In genomic region chr4:143280166-143280565, GRCm38 (mm10) we compare ENCODE assay signal across 8 mouse cellular contexts. TPM values are rescaled to one million over a fixed set of nuclear protein-coding genes. Genes with fewer than 3 reads are reported as not detected.
DNase-seq lines count a peak whose midpoint lies in the region; ATAC-seq lines count a peak whose summit lies in the region.

No protein-coding gene starts in this region.

- no peak overlapping the region for H3K9ac ChIP-seq in hindbrain, embryonic 12.5 days
- H3K9ac ChIP-seq in stomach, embryonic 14.5 days (replicated peaks; ENCODE audit: low read depth, low read length), result no peak overlapping the region

- H3K4me1 ChIP-seq in hindbrain, embryonic 12.5 days, result peaks cover 21% of the 10 kb centered on the region
- peaks cover 18% of the 10 kb centered on the region; the same call in 1 of the 2 replicates for H3K4me1 ChIP-seq in stomach, embryonic 14.5 days (ENCODE audit: control insufficient read depth, insufficient read depth, low read length)

- H3K27ac ChIP-seq in hindbrain, embryonic 12.5 days, result peak overlapping the region; percentile 83
- H3K27ac ChIP-seq in stomach, embryonic 14.5 days (ENCODE audit: low read length), result peak overlapping the region; percentile 89

- no peak overlapping the region for H3K4me3 ChIP-seq in hindbrain, embryonic 12.5 days
- no peak overlapping the region for H3K4me3 ChIP-seq in stomach, embryonic 14.5 days (ENCODE audit: low read depth, low read length)

- WGBS in hindbrain, embryonic 12.5 days, result 83% methylated on average over 3 of the region's 3 CpGs
- WGBS in stomach, embryonic 14.5 days, result 85% methylated on average over 3 of the region's 3 CpGs

- no peaks in the 10 kb centered on the region for H3K27me3 ChIP-seq in hindbrain, embryonic 12.5 days
- H3K27me3 ChIP-seq in stomach, embryonic 14.5 days (ENCODE audit: control insufficient read depth, insufficient read depth, low read length), result no peaks in the 10 kb centered on the region

- DNase-seq in adrenal gland, postnatal 14 days, result peak; percentile 29
- DNase-seq in adrenal gland, postnatal 25 days, result no peak
- peak; percentile 10 to 37 for DNase-seq in spleen, postnatal 10 days (ENCODE audit: low spot score in 2 of 2)
- DNase-seq in spleen, postnatal 36 days (ENCODE audit: low spot score in 2 of 2), result no peak
- peak; percentile 55 for DNase-seq in lung, postnatal 36 days
- DNase-seq in adipocyte (ENCODE audit: low spot score), result no peak

- no peak overlapping the region for H3K4me2 ChIP-seq in hindbrain, embryonic 12.5 days (replicated peaks)
- H3K4me2 ChIP-seq in stomach, embryonic 14.5 days (replicated peaks; ENCODE audit: low read depth, low read length), result no peak overlapping the region

- ATAC-seq in hindbrain, embryonic 12.5 days (ENCODE audit: low FRiP score), result peak; percentile 9; the same call in 1 of the 2 replicates
- no peak for ATAC-seq in stomach, embryonic 14.5 days (ENCODE audit: insufficient number of reproducible peaks, insufficient read depth, low FRiP score, low read depth)

- 0 out of 2 replicates have a peak, but pooled peaks cover 1% of the 10 kb centered on the region for H3K36me3 ChIP-seq in hindbrain, embryonic 12.5 days
- no peaks in the 10 kb centered on the region for H3K36me3 ChIP-seq in stomach, embryonic 14.5 days (ENCODE audit: control insufficient read depth, insufficient read depth, low read length)

- no peaks in the 10 kb centered on the region for H3K9me3 ChIP-seq in hindbrain, embryonic 12.5 days (replicated peaks)
- H3K9me3 ChIP-seq in stomach, embryonic 14.5 days (ENCODE audit: control insufficient read depth, low read depth, low read length), result no peaks in the 10 kb centered on the region

RNA-seq across cellular contexts. Expression of gene Pdpn, which starts 19.2 kb away (rescaled TPM):
- 5.9 and 8.4 TPM in 2 replicates for total RNA-seq in adrenal gland, postnatal 14 days (2021)
- 2.8 and 4.1 TPM in 2 replicates for total RNA-seq in adrenal gland, postnatal 25 days (2021)
- polyA plus RNA-seq in hindbrain, embryonic 12.5 days (2016; fragmentation: Nextera tagmentation; extraction: Ambion mirVana), result 83.2 and 89.1 TPM in 2 replicates
- polyA plus RNA-seq in stomach, embryonic 14.5 days (2014; fragmentation: Nextera tagmentation; extraction: Ambion mirVana), result 35.4 and 41.3 TPM in 2 replicates

Comparison
In these comparisons a context has a peak if more than half of its experiments do, and no peak if none do; other contexts are left out.
1. DNase-seq: peak in adrenal gland, postnatal 14 days (single experiment), spleen, postnatal 10 days (2 of 2) and lung, postnatal 36 days (single experiment); none in adrenal gland, postnatal 25 days (single experiment), spleen, postnatal 36 days (0 of 2) and adipocyte (single experiment).